Mouse (Mus musculus): ENCODE results near the gene Fam92b.

Fam92b gene

GRCm38 (mm10) chr8:120152636-120153035 lies 24.6 kb downstream of the Fam92b start:
- peak; percentile 29 for DNase-seq (ENCODE audit: low spot score)

- DNase-seq (ENCODE audit: low spot score), result no peak
Observed at GRCm38 (mm10) chr8:120151151-120151550, 26.1 kb downstream of the Fam92b start.

GRCm38 (mm10) chr8:120150028-120150427 lies 27.2 kb downstream of the Fam92b start:
- DNase-seq (ENCODE audit: low spot score), result peak; percentile 33

GRCm38 (mm10) chr8:120146051-120146450 lies 31.2 kb downstream of the Fam92b start:
- DNase-seq (ENCODE audit: low spot score), result no peak

- DNase-seq (ENCODE audit: low spot score), result no peak
Observed at GRCm38 (mm10) chr8:120144652-120145301, 32.5 kb downstream of the Fam92b start.

- DNase-seq (ENCODE audit: low spot score), result no peak
Observed at GRCm38 (mm10) chr8:120143911-120144651, 33.2 kb downstream of the Fam92b start.

GRCm38 (mm10) chr8:120140769-120141168 lies 36.5 kb downstream of the Fam92b start:
- DNase-seq (ENCODE audit: low spot score), result no peak

GRCm38 (mm10) chr8:120138958-120139357 lies 38.3 kb downstream of the Fam92b start:
- DNase-seq (ENCODE audit: low spot score), result no peak

GRCm38 (mm10) chr8:120136618-120137017 lies 40.6 kb downstream of the Fam92b start:
- no peak for DNase-seq (ENCODE audit: low spot score)

GRCm38 (mm10) chr8:120135687-120136086 lies 41.6 kb downstream of the Fam92b start:
- DNase-seq (ENCODE audit: low spot score), result no peak

- no peak for DNase-seq (ENCODE audit: low spot score)
Observed at GRCm38 (mm10) chr8:120133169-120133568, 44.1 kb downstream of the Fam92b start.

- no peak for DNase-seq (ENCODE audit: low spot score)
Observed at GRCm38 (mm10) chr8:120131158-120131557, 46.1 kb downstream of the Fam92b start.

- peak; percentile 51 for DNase-seq (ENCODE audit: low spot score)
Observed at GRCm38 (mm10) chr8:120129547-120129946, 47.7 kb downstream of the Fam92b start.

- peak; percentile 31 for DNase-seq (ENCODE audit: low spot score)
Observed at GRCm38 (mm10) chr8:120126357-120127161, 50.7 kb downstream of the Fam92b start.

- peak; percentile 36 for DNase-seq (ENCODE audit: low spot score)
Observed at GRCm38 (mm10) chr8:120124836-120125389, 52.4 kb downstream of the Fam92b start.

GRCm38 (mm10) chr8:120124261-120124660 lies 53.0 kb downstream of the Fam92b start:
- no peak for DNase-seq (ENCODE audit: low spot score)

GRCm38 (mm10) chr8:120120951-120121350 lies 56.3 kb downstream of the Fam92b start:
- DNase-seq (ENCODE audit: low spot score), result no peak

- DNase-seq (ENCODE audit: low spot score), result no peak
Observed at GRCm38 (mm10) chr8:120119931-120120330, 57.3 kb downstream of the Fam92b start.

GRCm38 (mm10) chr8:120119429-120119828 lies 57.8 kb downstream of the Fam92b start:
- no peak for DNase-seq (ENCODE audit: low spot score)

GRCm38 (mm10) chr8:120118847-120119246 lies 58.4 kb downstream of the Fam92b start:
- no peak for DNase-seq (ENCODE audit: low spot score)

GRCm38 (mm10) chr8:120118162-120118561 lies 59.1 kb downstream of the Fam92b start:
- no peak for DNase-seq (ENCODE audit: low spot score)

- DNase-seq (ENCODE audit: low spot score), result no peak
Observed at GRCm38 (mm10) chr8:120116600-120116999, 60.7 kb downstream of the Fam92b start.

Data from embryo, embryonic 10 days (tissue).